Mouse (Mus musculus) kidney, embryonic 14.5 days (tissue): ENCODE results near the gene Clic1. TPM values are rescaled to one million over a fixed set of nuclear protein-coding genes. Genes with fewer than 3 reads are reported as not detected.
"Not testable (repeated sequence)": the region's sequence is repeated elsewhere in the genome, so short reads cannot be mapped to it uniquely, and the experiment has no call there.

ENCODE experiments used
- ATAC-seq: fragments of 200-750 bp; cut with Nextera tagmentation; 2 replicates; pipeline ENCODE4 v1.8.0; 2017; ENCODE audit warnings: moderate number of reproducible peaks, mild to moderate bottlenecking, moderate TSS enrichment, moderate library complexity; ENCODE audit not compliant: low FRiP score, low TSS enrichment
- H3K27ac ChIP-seq: fragments of 300-500 bp; sonication (generic); 2 replicates; pipeline ENCODE4 v1.5.1; 2014; ENCODE audit warnings: low read depth, mild to moderate bottlenecking, low read length, moderate library complexity, mixed read lengths
- H3K27me3 ChIP-seq: fragments of 300-500 bp; sonication (generic); 2 replicates; pipeline ENCODE4 v1.6.1; 2014; ENCODE audit warnings: mild to moderate bottlenecking, low read length; ENCODE audit not compliant: control insufficient read depth, insufficient read depth
- H3K36me3 ChIP-seq: fragments of 300-500 bp; sonication (generic); 2 replicates; pipeline ENCODE4 v1.6.1; 2014; ENCODE audit warnings: low read length, mixed read lengths; ENCODE audit not compliant: control insufficient read depth, insufficient read depth
- H3K4me1 ChIP-seq: fragments of 300-500 bp; sonication (generic); 2 replicates; pipeline ENCODE4 v1.6.1; 2014; ENCODE audit warnings: low read length, mixed read lengths; ENCODE audit not compliant: control insufficient read depth, insufficient read depth
- H3K4me2 ChIP-seq: fragments of 300-500 bp; sonication (generic); replicated peaks from 2 replicates; pipeline ENCODE4 v1.6.1; 2014; ENCODE audit warnings: low read depth, mild to moderate bottlenecking, low read length
- H3K4me3 ChIP-seq: fragments of 300-500 bp; sonication (generic); 2 replicates; pipeline ENCODE4 v1.5.1; 2014; ENCODE audit warnings: mild to moderate bottlenecking, low read length
- H3K9ac ChIP-seq: fragments of 300-500 bp; sonication (generic); 2 replicates; pipeline ENCODE4 v1.6.1; 2014; ENCODE audit warnings: low read depth, mild to moderate bottlenecking, low read length, moderate library complexity
- H3K9me3 ChIP-seq: fragments of 300-500 bp; sonication (generic); 2 replicates; pipeline ENCODE4 v1.6.1; 2016; ENCODE audit warnings: low read length; ENCODE audit not compliant: control insufficient read depth
- WGBS: fragments of 180-500 bp; shearing (Covaris S2); extraction: QIAGEN DNeasy Blood & Tissue Kit; methylation state at CpG from one replicate; pipeline ENCODE4 v1.1.7; 2014; 5-methylcytosine and 5-hydroxymethylcytosine counted together
- polyA plus RNA-seq: library from polyadenylated mRNA; unstranded; fragments of >200 nt; fragmentation: Nextera tagmentation; extraction: Ambion mirVana; gene quantifications from 2 replicates; pipeline ENCODE4 v1.2.1, GENCODE M21; 2014

Clic1 gene
- polyA plus RNA-seq, result 72.1 and 172 TPM in 2 replicates

DNA sequence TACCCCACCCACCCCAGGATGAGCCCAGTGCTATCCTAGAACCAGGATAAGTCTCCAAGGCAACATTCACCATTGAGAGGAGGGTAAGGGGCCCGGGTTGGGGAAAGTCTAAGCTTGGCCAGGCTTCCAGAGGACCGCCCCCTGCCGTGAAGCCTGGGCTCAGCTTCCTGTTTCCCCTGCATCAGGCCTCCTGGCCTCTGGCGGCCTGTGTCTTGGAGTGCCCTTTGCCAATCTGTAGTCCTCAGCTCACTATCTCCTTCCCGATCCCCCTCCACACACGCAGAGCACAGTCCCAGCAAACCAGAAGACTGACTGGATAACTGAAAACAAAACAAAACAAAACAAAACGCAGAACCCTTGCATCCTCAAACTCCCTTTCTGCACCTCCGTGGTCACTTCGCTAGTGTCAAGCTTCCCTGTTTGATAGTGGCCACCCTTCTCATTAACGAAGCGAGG lies at the start of gene Clic1:
Gene Clic1 (plus strand): TSS at position 406 of the 456 bp plus-strand sequence.
- H3K4me2 ChIP-seq, result peak within 1 kb of the TSS; percentile 60
- 3% methylated on average over 11 of the region's 11 CpGs for WGBS
- H3K9me3 ChIP-seq, result no peaks in the 10 kb centered on the region
- H3K36me3 ChIP-seq, result peaks cover 24% of the 10 kb centered on the region
- no peaks in the 10 kb centered on the region for H3K27me3 ChIP-seq
- peak within 1 kb of the TSS; percentile 100 for H3K27ac ChIP-seq
- H3K4me1 ChIP-seq, result peaks cover 36% of the 10 kb centered on the region
- peak within 1 kb of the TSS; percentile 80 for H3K9ac ChIP-seq
- peak; percentile 24 for ATAC-seq
- peak within 1 kb of the TSS; percentile 61 for H3K4me3 ChIP-seq

DNA sequence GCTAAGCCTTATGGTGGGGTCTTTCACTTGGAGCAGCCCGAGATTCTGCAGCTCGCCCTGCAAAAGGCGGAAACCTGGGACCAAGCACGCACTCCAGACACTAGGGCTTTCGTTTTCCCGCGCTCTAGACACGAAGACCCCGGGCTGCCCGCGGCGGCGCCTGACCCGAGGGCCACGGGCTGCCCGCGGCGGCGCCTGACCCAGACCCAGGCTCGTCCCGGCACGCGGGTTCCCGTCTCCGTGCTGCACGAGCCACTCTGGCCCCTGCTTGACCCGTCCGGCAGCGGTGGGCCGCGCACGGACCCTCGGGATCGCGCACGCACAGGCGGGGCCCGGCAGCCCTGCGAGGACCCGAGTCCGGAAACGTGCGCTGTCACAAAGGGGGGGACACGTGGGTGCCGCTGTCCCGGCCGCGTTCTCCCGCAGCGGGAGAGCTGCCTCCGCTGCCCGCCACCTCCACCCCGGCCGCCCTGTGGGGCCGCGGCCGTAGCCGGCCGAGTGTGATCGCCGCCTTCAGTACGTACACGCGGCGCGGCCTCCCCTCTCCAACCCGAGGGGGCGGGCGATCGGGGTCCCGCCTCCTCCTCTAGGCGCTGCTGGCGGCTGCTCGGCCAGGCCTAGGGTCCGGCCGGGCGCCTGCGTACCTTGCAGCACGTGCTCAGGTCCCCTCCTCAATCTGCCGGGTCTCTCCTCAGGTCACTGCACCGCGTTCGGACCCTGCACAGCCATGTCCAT lies 48.9 kb upstream of the Clic1 start, which contains the start of gene Vars:
Gene Vars (plus strand): TSS at position 271 of the 735 bp plus-strand sequence.
- Histone ChIP-seq H3K9ac (peak within 1 kb of the TSS; percentile 86), H3K36me3 (peaks cover 35% of the 10 kb centered on the region), H3K27ac (peak within 1 kb of the TSS; percentile 98), H3K9me3 (no peaks in the 10 kb centered on the region), H3K4me1 (peaks cover 28% of the 10 kb centered on the region), H3K4me3 (peak within 1 kb of the TSS; percentile 95), H3K27me3 (no peaks in the 10 kb centered on the region), H3K4me2 (peak within 1 kb of the TSS; percentile 97)
- WGBS, result 0% methylated on average over 64 of the region's 83 CpGs
- ATAC-seq, result peak; percentile 93

DNA sequence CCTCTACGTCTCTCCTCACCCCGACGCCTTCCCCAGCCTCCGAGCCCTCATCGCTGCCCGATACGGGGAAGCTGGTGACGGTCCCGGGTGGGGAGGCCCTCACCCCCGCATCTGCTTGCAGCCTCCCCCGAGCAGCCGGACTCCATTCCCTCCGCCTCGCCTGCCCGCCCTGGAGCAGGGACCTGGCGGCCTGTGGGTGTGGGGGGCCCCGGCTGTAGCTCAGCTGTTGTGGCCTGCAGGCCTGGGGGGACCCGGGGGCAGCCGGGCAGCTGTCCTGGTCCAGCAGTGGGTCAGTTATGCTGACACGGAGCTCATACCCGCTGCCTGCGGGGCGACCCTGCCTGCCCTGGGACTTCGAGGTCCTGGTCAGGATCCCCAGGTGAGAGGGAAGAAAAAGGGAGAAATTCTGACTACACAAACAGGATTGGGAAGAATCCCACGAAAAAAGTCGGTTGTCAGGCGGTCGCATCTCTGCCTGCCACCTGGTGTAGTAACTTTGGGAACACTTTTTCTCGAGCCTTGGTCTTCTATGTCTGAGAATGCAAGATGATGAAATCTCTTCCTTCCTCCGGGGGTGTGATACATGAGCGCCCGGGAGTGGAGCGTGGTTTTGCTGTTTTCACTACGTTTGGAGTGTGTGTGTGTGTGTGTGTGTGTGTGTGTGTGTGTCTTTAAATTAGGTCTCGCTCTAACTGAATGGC lies 48.2 kb upstream of the Clic1 start:
- ATAC-seq, result peak; percentile 9
- Histone ChIP-seq H3K4me3 (peak overlapping the region; percentile 95), H3K4me1 (peaks cover 28% of the 10 kb centered on the region), H3K9me3 (no peaks in the 10 kb centered on the region), H3K27me3 (no peaks in the 10 kb centered on the region), H3K27ac (peak overlapping the region; percentile 98), H3K9ac (peak overlapping the region; percentile 86), H3K4me2 (peak overlapping the region; percentile 97), H3K36me3 (peaks cover 39% of the 10 kb centered on the region)
- under 1% methylated on average over 35 of the region's 35 CpGs for WGBS

DNA sequence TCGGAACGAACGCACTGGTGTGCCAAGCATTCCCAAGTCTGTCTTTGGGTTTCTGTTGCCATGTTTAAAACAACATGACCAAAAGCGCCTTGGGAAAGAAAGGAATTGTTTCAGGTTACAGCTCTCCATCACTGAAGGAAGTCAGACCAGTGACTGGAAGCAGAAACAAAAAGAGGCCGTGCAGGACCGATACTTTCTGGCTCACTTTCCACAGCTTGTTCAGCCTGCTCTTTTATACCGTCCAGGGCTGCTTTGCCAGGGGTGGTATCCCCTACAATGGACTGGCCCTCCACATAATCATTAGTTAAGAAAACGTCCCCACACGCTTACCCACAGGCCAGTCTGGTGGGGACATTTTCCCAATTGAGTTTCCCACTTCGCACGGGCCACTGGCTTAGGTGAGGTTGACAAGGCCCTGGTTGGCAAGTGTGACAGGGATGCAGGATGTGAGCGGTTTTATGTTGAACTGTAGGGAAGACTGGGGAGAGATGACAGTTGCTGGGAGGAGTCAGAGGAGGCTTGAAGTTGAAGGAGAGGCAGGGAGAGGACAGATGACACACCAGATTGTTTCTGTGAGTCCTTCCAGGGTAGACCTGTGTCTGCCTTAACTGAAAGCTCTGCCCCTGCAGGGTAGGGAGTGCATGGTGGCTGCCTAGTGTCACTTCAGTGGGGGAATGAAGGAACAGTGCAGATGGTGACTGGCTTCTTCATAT lies 47.5 kb upstream of the Clic1 start:
- H3K27me3 ChIP-seq, result no peaks in the 10 kb centered on the region
- H3K9me3 ChIP-seq, result no peaks in the 10 kb centered on the region
- 5% methylated on average over 12 of the region's 12 CpGs for WGBS
- H3K27ac ChIP-seq, result peak overlapping the region; percentile 98
- H3K9ac ChIP-seq, result peak overlapping the region; percentile 86
- H3K4me2 ChIP-seq, result peak overlapping the region; percentile 97
- ATAC-seq, result no peak
- H3K36me3 ChIP-seq, result peaks cover 45% of the 10 kb centered on the region
- peaks cover 28% of the 10 kb centered on the region for H3K4me1 ChIP-seq
- peak overlapping the region; percentile 95 for H3K4me3 ChIP-seq

DNA sequence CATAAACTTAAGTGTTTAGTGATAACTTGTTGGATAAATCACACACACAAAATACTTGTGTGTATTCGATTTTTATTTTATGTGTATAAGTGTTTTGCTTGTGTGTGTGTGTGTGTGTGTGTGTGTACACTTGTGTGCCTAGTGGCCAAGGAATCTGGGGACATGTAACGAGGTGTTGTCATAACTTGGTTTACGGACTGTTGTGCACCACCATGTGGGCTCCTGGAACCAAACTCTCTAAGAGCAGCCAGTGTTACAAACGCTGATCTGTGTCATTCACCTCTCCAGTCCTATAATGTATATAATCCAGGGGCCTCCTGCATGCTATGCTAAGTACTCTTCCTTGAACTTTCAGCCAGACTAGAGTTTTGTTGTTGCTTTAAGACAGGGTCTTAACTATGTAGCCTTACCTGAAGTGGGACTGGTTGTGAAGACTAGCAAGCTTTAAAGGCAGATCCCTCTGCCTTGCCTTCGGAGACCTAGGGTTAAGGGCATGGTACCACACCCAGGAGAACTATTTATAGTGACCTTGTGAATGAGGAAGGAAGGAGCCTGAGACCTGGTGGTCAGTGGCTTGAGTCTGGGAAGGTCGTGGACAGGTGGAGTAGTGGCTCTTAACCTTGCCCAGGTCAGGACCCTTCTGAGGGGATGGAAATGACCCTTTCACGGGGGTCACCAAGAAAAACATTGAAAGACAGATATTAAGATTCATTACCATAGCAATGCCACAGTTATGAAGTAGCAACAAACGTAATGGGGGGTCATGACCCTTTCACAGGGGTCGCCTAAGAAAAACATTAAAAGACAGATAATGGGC lies 46.5 kb upstream of the Clic1 start:
- peak overlapping the region; percentile 95 for H3K4me3 ChIP-seq
- WGBS, result 50% methylated on average over 9 of the region's 9 CpGs
- H3K27ac ChIP-seq, result no peak overlapping the region
- no peaks in the 10 kb centered on the region for H3K27me3 ChIP-seq
- H3K4me2 ChIP-seq, result peak overlapping the region; percentile 97
- peak overlapping the region; percentile 86; the same call in 1 of the 2 replicates for H3K9ac ChIP-seq
- no peak for ATAC-seq
- no peaks in the 10 kb centered on the region for H3K9me3 ChIP-seq
- peaks cover 47% of the 10 kb centered on the region for H3K36me3 ChIP-seq
- H3K4me1 ChIP-seq, result peaks cover 28% of the 10 kb centered on the region

DNA sequence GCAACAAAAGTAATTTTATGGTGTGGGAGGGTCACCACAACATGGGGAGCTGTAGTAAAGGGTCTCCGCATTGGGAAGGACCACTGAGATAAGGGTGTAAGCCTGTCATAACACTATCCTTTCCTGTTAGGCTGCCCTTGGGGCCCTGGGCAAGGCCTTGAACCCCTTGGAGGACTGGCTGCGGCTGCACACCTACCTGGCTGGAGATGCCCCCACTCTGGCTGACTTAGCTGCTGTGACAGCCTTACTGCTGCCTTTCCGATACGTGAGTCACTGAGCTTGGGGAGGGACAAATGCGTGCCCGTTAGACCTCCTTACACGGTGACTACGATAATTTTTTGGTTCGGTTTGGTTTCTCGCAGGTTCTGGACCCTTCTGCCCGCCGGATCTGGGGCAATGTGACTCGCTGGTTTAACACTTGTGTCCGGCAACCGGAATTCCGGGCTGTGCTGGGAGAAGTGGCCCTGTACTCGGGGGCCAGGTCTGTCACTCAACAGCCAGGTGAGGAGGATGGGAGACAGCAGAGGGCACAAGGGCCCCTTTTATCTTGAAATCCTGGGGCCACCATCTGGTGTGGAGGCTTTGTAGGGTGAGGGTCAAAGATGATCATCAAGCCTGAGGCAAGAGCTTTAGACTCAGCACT lies 45.6 kb upstream of the Clic1 start:
- WGBS, result 94% methylated on average over 17 of the region's 17 CpGs
- peaks cover 24% of the 10 kb centered on the region for H3K4me1 ChIP-seq
- no peak overlapping the region for H3K27ac ChIP-seq
- no peak overlapping the region for H3K4me3 ChIP-seq
- H3K9ac ChIP-seq, result no peak overlapping the region
- peaks cover 49% of the 10 kb centered on the region for H3K36me3 ChIP-seq
- H3K4me2 ChIP-seq, result no peak overlapping the region
- H3K9me3 ChIP-seq, result no peaks in the 10 kb centered on the region
- ATAC-seq, result no peak
- H3K27me3 ChIP-seq, result no peaks in the 10 kb centered on the region

DNA sequence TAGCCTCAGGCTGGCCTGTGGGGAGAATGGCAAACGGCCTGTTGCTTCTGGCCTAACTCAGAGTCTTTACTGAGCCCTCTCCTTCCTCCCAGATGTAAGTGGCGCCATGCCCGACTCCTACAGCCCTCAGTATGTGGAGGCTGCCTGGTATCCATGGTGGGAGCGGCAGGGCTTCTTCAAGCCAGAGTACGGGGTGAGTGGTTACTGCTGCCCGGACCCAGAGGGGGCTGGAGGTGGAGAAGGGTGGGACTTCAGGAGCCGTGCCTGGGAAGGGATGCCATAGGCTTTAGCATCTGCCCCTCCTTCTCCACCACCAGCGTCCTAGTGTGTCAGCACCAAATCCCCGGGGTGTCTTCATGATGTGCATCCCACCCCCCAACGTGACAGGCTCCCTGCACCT lies 44.6 kb upstream of the Clic1 start:
- H3K9ac ChIP-seq, result no peak overlapping the region
- no peak overlapping the region for H3K4me3 ChIP-seq
- no peak overlapping the region for H3K27ac ChIP-seq
- WGBS, result 97% methylated on average over 10 of the region's 10 CpGs
- H3K4me1 ChIP-seq, result peaks cover 15% of the 10 kb centered on the region
- H3K9me3 ChIP-seq, result no peaks in the 10 kb centered on the region
- peaks cover 57% of the 10 kb centered on the region for H3K36me3 ChIP-seq
- no peak for ATAC-seq
- H3K4me2 ChIP-seq, result no peak overlapping the region
- no peaks in the 10 kb centered on the region for H3K27me3 ChIP-seq

DNA sequence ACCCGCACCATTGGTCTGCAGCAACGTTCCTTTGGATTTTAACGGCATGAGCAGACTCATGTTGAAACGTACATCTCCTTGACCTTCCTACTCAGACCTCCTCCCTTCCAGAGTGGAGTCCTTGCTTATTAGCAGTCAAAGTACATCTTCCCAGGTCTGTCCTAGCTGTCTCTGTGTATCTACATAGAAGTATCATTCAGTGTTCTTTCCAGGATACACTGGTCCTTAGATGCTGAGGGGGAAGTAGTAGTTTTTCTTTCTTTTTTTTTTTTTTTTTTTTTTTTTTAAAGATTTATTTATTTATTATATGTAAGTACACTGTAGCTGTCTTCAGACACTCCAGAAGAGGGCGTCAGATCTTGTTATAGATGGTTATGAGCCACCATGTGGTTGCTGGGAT lies 43.9 kb upstream of the Clic1 start:
- WGBS, result 92% methylated on average over 4 of the region's 5 CpGs
- Histone ChIP-seq H3K36me3 (peaks cover 64% of the 10 kb centered on the region), H3K4me1 (peaks cover 15% of the 10 kb centered on the region)
- H3K27ac ChIP-seq, H3K4me3 ChIP-seq, H3K9me3 ChIP-seq, ATAC-seq, H3K4me2 ChIP-seq, H3K9ac ChIP-seq, H3K27me3 ChIP-seq: not testable (repeated sequence)
